Mouse (Mus musculus) cerebellum, postnatal 14 days (tissue): ENCODE measurements around the gene Spag9.

Source experiments
- DNase-seq, 2 experiments: peaks; one replicate each; pipeline ENCODE4 v3.0.0; 2021; ENCODE audit warnings: mixed read lengths in 2 of 2

Spag9 gene

DNA sequence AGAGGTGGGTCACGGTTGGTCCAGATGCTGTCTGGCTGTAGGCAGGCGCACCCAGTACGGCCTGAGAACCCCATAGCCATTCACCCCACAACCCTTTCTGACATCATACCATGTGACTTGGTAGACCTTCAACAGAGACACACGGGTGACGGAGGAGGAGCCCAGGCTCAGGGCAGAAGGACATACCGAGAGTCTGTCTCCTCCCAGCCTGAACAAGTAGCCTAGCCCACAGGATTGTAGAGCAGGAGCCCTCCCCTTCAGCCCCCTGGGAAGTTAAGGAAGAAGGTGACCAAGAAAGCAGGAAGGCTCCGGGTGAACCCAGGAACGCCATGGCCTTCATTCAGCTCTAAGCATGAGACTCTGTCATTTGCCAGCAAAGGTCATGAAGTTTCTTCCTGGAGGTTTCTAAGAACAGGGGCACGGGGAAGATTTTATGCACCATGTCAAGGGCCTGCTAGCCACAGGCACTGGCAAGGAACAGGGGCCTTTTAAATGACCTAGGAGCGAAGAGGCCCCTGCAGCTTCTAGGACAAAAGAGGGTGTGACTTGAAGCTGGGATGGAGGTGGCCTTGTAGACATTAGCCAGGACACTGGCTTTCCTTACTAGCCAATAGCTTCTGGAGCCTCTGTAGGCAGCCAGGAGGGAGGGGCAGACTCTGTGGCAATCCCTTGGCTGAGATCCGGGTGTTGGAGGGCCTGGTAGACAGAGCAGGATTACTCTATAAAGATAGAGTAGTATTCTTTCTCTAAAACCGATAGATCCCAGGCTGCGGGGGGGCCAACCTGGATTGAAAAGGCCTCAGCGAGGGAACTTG lies 163.4 kb downstream of the Spag9 start:
- DNase-seq, result peak; percentile 78

- no peak for DNase-seq
Observed at GRCm38 (mm10) chr11:94159911-94160415, 164.1 kb downstream of the Spag9 start.

DNA sequence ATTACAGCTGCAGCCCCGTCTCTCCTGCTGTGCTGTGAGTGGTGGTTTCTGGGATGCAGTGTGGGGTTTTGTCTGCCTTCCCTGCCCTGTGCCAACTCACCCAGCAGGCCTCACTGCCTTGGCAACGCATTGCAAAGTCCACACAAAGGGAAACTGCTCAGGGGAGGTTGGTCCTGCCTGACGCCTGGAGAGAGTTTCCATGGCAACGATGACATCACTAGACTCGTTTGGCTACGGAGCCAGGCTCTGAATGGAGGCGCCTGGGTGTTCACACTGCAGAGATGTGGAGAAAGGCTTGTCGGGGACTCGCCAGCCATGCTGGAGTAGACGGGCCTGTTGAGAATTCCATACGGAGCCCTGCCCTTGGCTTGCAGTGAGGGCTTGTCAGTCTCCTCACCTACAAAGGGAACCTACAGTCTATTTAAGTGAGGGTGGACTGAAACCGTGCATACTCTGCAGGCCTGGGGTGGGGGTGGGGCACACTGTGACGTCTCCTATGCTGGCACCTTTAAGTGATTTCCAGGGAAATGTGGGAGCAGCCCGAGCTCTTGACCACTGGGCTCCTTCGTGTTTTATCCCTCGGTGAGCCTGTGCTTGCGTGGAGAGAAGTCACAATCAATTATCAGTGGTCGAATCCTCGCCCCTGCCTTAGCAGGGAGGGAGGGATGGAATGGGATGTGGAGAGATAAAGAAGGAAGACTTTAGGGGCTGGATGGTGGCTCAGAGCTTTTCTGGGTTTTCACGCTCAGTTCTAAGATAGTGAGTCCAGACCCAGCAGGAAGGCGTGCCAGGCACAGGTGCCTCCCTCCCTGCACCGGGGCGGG lies 164.8 kb downstream of the Spag9 start:
- DNase-seq, result peak; percentile 95 to 98

GRCm38 (mm10) chr11:94161267-94161646 lies 165.4 kb downstream of the Spag9 start:
- peak; percentile 61 to 66 for DNase-seq

GRCm38 (mm10) chr11:94161867-94162581 lies 166.1 kb downstream of the Spag9 start:
- peak in 1 of 2 experiments; percentile 35 for DNase-seq

- DNase-seq, result no peak
Observed at GRCm38 (mm10) chr11:94163005-94163767, 167.3 kb downstream of the Spag9 start.

DNA sequence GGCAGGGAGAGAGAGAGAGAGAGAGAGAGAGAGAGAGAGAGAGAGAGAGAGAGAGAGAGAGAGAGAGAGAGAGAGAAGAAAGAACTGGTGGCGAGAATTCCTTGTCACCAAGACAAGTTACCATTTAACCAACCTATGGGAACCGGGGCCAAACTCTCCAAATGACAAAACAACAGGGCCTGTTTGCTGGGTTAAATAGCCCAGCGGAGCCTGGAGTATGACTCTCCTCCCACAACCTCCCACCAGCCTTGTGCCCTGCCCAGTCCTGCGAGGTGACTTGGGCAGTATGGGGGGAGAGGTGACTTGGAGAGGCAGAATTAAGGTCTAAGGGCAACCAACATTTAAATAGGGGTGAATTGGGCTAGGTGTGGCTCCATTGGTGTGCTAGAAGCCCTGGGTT lies 169.9 kb downstream of the Spag9 start:
- no peak for DNase-seq

DNA sequence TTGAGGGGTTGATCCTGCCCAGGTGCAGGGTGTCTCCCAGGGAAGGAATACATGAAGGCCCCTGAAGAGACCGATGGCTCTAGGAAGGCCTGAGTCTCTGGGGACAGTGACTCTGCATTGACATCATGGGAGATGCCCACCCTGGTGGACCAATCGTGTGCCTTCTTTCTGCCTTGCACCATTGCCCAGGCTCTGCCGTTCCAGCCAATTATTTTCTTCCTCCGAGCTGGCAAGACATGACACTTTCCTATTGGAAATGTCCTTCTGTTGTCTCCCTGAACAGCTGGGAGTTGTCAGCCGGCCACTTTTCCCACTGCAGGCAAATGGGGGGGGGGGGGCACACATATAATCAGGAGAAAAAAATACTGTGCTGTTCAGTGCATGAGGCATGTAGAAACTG lies 172.3 kb downstream of the Spag9 start:
- peak; percentile 42 to 58 for DNase-seq

- no peak for DNase-seq
Observed at GRCm38 (mm10) chr11:94169596-94169995, 173.7 kb downstream of the Spag9 start.

GRCm38 (mm10) chr11:94171691-94172090 lies 175.8 kb downstream of the Spag9 start:
- DNase-seq, result peak; percentile 34 to 43

DNA sequence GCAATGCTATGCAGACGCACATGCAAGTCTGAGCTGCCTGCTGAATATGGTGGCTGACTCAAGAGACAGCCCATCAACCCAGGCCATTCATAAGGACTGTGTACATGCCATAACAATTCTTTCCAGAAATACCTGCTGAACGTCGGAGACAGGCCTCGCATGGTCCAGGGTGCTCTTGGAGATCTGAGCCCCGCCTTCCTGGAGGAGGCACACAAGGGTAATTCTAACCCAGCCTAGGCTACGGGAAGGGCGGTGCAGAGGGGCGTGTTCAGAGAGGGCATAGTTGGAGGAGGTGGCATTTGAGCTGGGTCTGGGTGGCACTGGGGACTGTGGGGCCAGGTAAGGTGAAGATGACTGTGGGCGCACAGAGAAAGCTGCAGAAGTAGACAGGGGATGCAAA lies 176.3 kb downstream of the Spag9 start:
- DNase-seq, result no peak

DNA sequence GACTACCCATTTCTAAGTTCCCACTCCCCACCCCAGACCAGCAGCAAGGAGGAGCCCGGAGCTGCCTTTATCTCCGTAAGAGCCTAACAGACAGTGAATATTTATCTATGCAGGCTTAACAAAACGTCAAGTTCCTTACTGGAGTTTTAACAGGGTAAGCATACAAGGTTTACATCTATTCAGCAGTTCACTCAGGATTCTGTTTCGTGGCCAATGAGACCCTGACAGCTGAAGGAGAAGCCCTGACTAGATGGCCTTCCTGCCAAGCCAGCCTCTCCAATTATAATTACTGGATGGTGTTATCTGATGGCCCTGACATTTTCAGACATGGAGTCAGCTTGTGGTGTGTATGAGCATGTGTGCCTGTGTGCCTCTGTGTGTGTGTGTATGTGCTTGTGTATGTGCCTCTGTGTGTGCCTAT lies 177.8 kb downstream of the Spag9 start:
- no peak for DNase-seq

DNA sequence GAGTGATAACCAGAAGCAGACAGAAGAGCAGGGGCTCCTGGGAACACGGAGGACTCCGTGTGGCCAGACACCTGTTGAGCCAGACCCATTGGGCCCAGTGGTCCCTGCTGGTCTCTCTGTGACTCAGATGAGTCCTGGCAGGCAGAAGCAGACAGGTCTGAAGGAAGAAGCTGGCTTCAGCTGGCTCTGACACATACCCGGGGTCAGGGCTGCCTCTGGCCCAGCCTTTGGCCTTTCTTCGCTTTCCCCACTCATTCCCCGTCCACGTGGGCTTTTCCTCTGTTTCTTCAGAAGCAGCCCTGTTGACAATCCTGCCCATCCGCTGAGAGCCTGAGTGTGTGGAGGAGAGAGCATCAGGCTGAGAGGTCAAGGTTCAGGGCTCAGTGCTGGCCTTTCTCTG lies 179.4 kb downstream of the Spag9 start:
- DNase-seq, result no peak
